Mouse (Mus musculus) thymus, postnatal 14 days (tissue): ENCODE measurements at regions not wholly inside any gene's neighbourhood (a gene's known extent, or its start where the extent isn't known, plus 50 kb on each side); places are given as distances from the start of the nearest gene placed in this dataset.
A peak's percentile ranks its signal among the peaks of the same experiment; 100 is the strongest.

ENCODE experiments used
- DNase-seq: peaks from one replicate; pipeline ENCODE4 v3.0.0; 2021

DNA sequence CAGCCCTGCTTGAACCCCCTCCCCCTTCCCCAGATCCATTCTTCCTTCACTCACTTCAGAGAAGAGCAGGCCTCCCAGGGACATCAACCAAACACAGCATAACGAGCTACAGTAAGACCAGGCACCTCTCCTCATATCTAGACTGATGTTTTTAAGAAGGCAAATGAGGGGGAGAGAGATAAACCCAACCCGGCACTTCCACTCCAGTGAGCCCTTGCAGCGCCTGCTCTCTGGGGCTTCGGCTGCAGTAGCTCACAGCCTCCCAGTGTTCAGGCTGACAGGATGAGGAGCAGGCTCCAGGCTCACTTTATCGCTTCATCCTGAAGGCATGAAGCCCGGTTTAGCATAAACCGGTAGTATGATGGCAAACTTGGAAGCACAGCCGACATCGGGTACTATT, 162.9 kb upstream of the Prok2 start:
- DNase-seq = no peak

DNA sequence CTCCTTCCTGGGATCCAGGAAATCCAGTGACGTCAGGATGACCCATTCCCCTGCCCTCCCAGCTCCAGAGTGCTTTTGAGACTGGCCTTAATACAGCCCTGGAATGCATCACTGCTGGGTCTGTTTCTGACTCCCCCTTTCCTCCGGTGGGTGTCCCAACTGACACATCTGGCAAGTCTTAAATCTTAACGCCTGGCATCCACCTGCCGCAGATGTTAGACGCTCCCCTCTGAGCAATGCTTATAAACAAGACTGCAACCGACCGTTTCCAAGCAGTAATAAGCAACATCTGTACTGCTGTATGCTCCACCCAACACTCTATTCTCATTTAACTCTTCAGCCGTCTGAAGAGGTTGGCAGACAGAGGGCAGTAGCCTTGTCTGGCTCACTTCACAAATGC, 161.7 kb upstream of the Prok2 start:
- DNase-seq = no peak

DNA sequence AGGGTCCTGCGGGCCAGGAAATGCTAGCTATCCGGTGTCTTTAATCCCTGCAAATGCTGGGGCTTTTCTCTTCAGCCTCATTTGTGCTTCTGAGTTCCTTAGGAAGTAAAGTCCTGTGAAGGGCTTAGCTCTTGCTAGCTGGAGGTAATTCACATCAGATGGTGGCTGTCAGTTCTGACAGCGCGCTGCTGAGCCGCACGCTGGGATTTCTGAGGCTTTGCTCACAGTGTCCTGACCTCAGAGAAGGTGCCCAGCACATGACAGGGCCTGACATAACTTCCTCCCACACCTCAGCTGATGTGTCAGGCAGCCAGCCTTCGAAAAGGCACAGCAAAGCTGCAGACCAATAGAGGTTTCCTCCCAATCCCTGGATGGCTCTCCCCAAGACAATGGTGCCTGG, 158.6 kb upstream of the Prok2 start:
- DNase-seq = no peak

DNA sequence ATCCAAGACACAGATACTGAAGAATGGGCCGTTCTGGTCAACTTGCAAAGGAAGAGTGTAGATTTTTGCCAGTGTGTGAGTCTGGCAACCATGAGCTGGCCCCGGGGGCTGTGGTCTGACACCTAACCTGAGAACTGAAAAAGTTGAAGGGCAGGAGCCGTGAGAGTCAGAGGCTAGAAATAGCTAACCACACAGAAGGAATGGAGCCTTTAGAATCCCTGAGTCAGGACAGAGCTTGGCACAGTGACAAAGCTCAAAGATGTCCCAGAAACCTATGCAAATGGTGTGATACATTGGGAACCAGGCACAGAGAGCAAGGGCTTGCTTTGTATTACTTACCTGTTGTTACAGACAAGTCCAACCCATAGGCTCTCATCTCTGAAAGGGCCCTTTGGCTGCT, 157.9 kb upstream of the Prok2 start:
- no peak for DNase-seq

DNA sequence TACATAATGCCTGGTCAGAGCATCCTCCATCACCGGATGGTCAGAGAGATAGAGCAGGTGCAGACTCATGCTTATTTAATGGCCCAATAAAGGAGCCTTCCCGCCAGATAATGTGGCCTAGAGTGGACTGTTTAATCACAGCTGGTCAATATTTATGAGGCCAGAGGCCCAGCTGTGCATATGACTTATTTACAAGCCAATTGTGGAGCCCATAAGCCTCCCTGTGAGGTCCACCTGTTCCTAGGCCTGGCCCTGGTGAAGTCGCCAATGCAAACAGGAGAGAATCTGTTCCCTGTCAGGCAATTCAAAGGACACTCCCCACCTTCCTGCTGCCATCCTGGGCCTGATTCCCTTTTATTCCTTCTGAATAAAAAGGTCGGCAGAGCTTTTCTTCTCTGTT, 155.4 kb upstream of the Prok2 start:
- no peak for DNase-seq

DNA sequence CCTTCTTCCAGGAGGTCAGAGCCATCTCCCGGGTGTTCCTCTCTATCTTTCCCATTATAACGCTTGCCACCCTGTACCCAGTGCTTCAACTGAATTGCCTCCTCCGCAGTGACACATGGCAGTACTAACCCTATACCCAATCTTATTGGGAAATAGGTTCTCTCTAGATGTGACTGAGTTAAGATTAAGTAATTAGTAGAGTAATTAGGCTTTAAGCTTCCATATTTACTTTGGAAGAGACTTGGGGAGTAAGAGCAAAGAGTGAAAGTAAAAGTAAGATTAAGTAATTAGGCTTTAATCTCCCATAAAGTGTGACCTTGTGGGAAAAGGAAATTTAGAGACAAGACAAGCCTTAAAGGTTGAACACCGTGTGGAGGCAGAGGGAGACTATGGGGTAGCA, 148.7 kb upstream of the Prok2 start:
- no peak for DNase-seq

DNA sequence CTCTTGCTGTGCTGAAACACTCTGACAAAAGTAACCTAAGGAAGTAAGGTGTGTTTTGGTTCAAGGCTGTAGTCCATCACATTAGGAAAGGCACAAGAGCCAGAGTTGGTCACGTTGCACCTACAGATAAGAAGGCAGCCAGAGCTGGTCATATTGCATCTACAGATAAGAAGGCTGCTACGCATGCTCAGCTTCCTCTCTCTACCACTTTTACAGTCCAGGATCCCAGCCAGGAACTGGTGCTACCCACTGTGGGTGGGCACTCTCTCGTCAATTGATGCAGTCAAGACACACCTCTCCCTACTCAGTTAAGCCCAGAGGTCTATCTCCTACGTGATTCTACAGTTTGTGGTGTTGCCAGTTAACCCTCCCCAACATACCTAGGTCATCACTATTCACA, 147.8 kb upstream of the Prok2 start:
- no peak for DNase-seq

DNA sequence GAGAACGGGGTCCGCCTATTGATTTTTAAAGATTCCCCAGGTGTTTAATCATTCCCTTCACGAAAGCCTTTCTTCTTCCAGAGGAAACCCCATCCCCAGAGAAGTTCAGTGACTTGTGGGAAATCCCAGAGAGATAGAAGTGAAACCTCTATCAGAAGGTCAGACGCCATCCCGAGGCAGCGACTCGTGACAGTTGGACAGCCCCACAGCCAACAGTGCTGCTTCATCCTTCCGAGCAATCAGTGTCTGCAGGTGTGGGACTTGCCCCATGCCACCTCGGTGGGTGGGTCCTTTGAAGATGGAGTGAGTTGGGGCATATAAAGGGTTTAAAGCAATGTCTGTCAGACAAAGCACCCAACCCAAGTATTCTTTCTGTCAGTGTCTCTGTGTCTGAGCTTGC, 139.9 kb upstream of the Prok2 start:
- peak; percentile 44 for DNase-seq

DNA sequence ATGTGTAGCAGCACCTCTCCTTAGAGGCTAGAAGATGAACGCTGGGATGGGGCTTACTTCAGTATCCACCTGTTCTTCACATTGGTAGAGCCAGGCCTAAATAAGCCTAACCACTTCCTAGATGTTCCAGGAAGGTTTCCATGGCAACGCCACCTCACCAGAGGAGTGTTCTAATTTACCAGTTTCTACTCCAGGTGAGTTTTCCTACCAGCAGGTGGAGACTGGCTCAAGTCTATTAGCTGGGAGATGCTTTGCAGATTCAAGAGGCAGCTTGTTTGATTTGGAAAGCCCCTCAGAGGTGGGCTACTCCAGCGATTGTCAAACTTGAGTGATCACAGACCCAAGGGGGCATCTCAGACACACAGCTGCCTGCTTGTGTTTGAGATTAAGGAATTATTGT, 138.8 kb upstream of the Prok2 start:
- DNase-seq = no peak

DNA sequence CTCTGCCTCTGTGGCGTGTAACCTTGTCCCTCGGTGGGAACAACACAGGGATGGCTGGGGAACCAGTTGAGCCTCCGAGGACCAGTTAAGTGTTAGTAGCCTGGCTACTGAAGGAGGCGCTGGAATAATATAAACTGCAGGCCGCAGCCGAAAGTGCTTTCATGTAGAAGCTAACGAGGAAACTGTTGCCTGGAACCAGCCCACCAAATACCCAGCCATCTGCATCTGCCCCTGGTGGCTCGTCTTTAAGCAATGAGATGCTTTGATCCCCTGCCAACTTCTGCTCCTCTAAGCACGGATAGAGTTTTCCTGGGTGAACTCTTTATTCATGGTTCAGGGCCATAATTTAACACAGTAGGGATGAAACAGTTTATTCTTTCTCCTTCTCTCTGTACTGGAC, 137.2 kb upstream of the Prok2 start:
- DNase-seq = no peak

DNA sequence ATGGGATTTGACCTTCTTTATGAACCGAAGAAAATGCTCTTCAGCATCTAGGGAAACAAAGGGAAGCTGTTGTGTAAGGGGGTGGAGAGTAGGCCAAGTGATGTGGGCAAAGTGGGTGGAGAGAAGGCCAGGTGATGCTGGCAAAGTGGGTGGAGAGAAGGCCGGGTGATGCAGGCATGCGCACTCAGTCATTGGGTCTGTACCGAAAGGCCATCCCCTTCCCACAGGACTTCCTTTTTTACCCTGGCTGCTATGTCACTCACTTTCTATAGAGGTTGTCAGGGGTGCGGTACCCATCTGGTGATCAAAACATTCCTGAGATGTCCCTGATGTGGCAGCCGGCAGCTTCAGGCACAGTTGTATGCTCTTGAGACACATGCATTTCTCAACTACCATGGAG, 131.2 kb upstream of the Prok2 start:
- peak; percentile 14 for DNase-seq

DNA sequence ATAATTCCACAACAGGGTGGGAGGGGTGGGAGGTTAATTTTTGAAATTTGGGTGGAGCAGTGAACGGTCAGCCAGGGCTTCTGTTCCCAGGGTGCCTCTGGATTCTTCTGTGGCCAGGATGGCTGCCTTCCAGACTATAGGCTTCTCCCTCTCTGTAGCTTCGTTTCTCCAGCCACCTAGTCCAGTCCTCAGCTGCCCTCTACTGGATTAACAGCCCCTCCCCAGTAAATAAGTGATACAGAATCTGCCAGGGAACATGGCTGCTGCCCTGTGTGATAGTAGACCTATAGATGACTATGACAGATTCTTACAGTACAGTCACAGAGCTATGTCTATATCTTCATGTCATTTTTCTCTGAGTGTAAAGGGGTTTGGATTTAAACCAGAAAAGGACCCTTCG, 127.5 kb upstream of the Prok2 start:
- no peak for DNase-seq

DNA sequence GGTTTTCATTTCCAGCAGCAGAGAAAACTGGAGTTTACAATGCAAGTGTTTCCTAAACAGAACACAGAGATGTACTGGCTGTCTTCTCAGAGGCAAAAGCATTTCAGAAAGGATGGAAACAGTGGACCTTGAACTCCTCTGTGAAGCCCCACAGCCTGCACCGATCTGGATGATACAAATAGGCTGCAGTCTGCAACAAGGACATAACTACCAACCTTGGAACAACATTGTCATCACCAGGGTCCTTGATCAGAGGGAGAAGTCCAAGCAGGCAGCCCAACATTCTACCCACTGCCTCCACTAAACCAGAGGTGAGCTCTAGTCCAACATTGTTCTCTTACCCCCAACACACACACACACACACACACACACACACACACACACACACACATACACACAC, 124.5 kb upstream of the Prok2 start:
- no peak for DNase-seq

DNA sequence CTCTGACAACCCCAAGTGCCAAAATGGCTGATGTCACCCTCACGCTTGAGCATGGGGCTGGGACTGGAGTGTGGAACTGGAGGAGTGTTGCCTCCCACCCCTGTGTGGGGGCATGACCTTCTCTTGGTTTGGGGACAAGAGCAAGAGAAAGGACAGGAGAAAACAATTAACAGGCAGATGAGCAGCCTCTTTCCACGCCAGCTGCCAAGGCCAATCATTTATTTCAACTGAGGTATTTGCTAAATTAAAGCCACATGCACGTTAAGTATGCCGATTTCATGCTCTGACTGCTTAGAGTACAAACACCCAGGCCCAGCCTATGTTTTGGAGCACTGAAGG, 119.3 kb upstream of the Prok2 start:
- no peak for DNase-seq

DNA sequence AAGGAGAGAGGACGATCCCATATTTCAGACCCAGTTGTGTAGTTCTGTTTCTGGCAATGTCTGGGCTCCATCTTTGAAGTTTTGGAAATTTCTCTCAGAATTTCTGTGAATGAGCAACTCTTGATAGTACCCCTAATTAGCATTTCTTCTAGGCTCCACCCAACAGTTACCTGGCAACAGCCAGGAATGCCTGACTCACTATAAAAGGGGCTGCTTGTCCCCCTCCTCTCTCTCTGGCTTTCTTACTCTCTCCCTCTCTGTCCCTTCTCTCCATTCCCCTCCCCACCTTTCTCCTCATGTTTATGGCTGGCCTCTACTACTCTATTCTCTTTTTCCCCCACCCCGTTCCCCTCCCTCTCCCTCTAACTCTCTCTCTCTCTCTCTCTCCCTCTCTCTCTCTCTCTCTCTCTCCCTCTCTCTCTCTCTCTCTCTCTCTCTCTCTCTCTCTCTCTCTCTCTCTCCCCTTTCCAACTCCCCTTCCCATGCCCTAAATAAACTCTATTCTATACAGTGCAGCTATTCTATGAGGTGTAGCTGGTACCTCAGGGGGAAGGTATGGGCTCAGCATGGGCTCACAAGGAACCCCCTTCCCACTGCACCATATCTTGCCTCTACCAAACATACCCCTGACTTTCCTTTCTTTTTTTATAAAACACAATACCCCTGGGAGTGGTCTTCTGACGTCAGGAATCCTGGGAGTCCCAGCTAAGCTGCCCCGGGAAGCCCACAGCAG, 118.7 kb upstream of the Prok2 start:
- DNase-seq = no peak

DNA sequence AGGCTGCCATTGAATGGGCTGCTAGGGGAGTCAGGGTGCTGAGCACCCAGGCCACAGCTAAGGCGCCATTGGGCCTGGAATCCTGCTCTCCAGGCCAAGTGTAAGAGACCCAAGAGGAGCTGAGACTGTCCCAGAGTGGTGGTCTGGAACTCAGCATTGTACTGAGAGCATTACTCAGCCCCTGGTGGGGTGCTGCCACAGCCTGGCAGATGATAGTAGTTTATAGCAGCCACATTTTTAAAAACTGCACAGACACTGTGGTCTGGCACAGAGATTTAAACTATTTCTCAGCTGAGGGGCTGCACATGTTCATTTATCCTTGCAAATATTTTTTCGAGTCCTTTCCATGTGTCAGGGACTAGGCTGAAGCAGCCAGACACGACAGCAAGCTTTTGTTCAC, 117.3 kb upstream of the Prok2 start:
- DNase-seq = no peak

DNA sequence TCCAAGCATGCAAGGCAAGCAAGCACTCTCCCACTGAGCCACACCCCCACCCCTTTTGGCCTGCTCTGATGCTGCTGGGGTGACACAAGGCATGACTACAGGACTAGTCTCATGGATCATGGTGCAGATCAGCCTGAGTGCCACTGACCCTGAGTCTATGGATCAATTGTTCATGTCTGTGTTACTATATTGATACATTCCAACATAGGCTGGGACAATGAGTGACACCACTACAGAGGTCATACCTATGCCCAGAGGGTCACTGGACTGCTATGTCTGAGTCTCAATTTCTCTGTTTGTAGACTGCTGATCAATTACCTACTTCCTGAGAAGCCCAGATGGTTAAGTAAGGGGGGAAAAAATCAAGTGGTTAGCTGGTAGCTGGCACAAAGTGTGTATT, 116.5 kb upstream of the Prok2 start:
- no peak for DNase-seq

DNA sequence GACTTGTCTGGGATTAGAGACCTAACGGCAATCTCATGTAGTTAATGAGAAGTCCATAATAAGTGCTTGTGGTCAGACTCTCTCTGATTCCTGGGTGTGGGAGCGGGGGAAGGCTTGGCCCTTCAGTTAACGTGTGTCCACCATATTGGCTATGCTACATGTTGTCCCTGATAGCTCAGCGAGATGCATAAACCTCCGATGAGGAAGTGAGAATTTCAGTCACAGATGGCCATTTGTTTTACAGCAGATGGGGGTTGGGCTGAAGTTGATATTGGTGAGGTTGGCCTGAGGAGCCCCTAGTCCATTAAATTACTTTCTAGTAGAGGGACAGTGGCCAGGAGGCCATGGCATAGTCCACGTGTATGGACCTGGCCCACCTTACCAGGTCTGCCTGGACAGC, 114.6 kb upstream of the Prok2 start:
- no peak for DNase-seq

DNA sequence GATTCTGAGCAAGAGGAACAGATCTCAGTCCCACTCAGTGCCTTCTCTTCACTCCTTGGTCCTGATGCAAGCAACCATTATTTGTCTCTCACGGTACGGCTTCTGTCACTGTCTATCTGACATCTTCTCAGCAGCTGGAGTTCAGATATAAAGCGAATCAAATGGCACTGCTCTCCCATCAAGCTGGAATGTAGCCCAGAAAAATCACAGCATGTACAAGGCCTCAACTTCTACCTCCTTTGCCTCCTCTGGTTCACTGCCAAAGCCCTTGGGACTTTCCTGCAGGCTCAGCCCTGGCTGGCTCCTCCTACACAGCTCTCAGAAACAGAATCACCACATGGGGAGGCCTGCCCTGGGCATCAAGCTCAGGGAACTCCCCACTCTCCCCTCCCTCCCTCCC, 107.1 kb upstream of the Prok2 start:
- DNase-seq = no peak

DNA sequence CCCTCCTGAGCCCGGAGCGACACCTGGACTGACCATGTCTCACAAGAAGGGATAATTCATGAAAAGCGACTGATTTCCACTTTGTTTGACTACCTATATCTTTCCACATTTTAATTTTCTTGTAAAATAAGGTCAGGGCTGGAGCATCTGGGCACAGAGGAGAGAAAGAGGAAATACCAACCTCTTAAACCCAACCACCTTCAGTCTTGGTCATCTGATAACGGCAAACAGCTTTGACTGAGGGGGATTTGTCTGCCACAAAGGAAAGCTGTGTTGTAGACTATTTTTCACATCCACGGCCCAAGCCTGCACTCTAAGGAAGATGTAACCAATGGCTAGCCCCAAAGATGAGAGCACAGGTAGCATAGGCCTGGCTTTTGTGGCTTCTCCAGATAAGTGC, 101.4 kb upstream of the Prok2 start:
- DNase-seq = no peak

DNA sequence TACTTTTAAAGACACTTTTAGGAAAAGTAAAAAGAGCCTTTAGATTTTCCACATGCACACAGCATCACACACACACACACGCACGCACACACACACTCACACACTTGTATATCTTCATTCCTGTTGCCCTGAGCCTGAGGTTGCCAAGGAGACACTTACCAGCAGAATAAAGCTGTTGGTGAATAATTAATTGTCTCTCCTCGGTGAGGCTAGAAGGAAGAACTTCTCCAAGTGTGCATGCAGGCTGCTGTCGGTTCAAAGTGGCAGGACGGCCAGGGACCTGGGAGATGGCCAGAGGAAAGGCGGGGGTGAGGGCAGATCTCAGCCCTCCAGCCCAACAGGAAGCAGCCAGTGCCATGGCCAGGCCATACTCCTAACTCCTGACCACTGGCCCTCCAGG, 98.6 kb upstream of the Prok2 start:
- DNase-seq = no peak

DNA sequence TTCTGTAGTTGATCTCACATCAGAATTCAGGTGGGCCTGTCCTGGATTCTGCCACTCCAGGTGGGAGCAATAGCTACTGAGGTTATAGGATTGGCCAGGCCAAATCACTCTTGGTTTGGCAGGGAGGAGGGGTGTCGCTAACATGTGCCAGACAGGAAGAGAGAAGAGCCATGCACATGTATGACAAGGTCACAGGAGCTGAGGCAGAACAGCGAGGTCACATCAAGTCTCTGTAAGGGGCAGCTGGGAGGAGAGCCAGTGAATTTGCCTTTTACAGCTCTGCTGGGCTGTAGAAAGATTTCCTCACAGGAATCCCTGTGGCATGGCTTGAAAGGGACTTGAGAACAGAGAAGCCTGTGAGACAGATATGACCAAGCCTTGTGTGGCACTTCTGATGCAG, 96.3 kb upstream of the Prok2 start:
- no peak for DNase-seq

DNA sequence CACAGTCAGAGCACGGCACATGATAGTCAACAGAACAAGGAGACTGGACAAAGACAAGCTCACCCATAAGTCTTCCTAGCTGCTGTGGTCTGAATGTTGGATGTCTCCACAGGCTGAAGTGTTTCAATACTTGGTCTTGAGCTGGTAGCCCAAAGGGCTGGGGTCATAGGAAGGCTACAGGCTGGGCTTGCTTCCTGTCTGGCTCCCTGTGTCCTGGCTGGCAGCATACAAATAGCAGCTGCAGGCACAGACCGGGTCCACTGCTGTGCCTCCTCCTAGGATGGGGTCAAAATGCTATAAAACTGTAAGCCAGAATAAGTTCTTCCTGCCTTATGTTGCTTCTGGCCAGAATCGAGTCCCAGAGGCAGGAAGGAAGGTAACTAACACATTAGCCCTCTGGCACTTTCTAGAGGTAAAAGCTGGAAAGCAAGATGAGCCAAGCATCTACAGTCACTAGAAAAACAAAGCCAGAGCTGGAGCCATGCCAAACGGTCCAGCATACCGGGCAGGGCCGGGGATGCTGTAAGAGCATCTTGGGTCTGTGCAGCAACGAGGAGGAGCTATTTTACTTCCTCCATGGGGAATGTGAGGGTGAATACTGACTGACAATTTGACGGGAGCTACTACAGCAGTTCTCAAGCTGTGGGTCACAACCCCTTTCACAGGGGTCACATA, 93.2 kb upstream of the Prok2 start:
- DNase-seq = no peak

DNA sequence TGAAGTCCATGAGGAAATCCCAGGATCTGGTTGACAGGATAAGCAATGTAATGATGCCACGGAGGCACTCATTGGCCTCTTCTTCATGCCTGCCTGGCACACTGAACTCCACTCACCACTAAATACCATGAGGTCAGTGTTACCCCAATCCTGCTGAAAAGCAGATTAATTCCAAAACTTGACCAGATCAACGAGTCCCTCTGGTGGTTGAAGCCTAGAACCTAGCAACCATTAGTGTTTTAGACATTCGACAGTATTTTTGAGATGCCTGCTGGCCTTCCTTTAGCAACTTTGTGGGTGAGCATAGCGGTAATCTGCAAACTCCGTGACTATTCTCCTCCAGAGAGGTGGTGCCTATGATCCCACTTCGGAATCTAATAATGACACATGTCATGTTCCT, 92.3 kb upstream of the Prok2 start:
- DNase-seq = no peak

DNA sequence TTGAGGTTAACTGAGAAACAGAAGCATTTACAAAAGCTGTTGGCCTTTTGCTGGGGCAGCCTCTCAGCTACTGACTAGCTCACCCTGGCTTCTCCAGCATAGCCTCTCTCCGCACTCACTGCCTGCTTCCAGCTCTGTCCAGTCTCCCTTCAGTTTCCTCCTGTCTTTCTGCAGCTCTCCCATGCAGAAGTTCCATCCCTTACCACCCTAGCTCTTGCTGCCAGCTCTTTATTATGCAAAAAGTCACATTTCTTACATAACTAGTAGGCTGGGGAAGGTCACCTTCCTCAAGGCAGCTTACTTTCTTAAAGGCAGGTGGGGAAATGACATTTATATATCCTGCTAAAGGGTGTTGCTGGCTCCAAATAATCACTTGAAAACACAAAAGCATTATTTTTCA, 91.1 kb upstream of the Prok2 start:
- no peak for DNase-seq
